Mouse (Mus musculus) midbrain, embryonic 16.5 days (tissue): ENCODE data around the gene Cd2. TPM values are rescaled to one million over a fixed set of nuclear protein-coding genes. Genes with fewer than 3 reads are reported as not detected.

Source experiments
- ATAC-seq: fragments of 200-750 bp; cut with Nextera tagmentation; 2 replicates; pipeline ENCODE4 v1.8.0; 2017; ENCODE audit warnings: moderate TSS enrichment
- H3K27ac ChIP-seq: fragments of 300-500 bp; sonication (generic); 2 replicates; pipeline ENCODE4 v1.5.1; 2014; ENCODE audit warnings: mild to moderate bottlenecking, low read length, mixed read lengths
- H3K27me3 ChIP-seq: fragments of 300-500 bp; sonication (generic); 2 replicates; pipeline ENCODE4 v1.6.1; 2014; ENCODE audit warnings: low read depth, low read length, mixed read lengths; ENCODE audit not compliant: control insufficient read depth, insufficient read depth
- H3K36me3 ChIP-seq: fragments of 300-500 bp; sonication (generic); 2 replicates; pipeline ENCODE4 v1.6.1; 2014; ENCODE audit warnings: mild to moderate bottlenecking, low read length, moderate library complexity, mixed read lengths; ENCODE audit not compliant: control insufficient read depth, insufficient read depth
- H3K4me1 ChIP-seq: fragments of 300-500 bp; sonication (generic); 2 replicates; pipeline ENCODE4 v1.6.1; 2014; ENCODE audit warnings: mild to moderate bottlenecking, low read length, mixed read lengths; ENCODE audit not compliant: control insufficient read depth, insufficient read depth
- H3K4me2 ChIP-seq: fragments of 300-500 bp; sonication (generic); 2 replicates; pipeline ENCODE4 v1.6.1; 2014; ENCODE audit warnings: mild to moderate bottlenecking, low read length, mixed read lengths
- H3K4me3 ChIP-seq: fragments of 300-500 bp; sonication (generic); 2 replicates; pipeline ENCODE4 v1.5.1; 2014; ENCODE audit warnings: low read depth, mild to moderate bottlenecking, low read length, moderate library complexity, mixed read lengths
- H3K9ac ChIP-seq: fragments of 300-500 bp; sonication (generic); 2 replicates; pipeline ENCODE4 v1.6.1; 2014; ENCODE audit warnings: low read depth, low read length, mixed read lengths
- H3K9me3 ChIP-seq: fragments of 300-500 bp; sonication (generic); replicated peaks from 2 replicates; pipeline ENCODE4 v1.6.1; 2014; ENCODE audit warnings: mild to moderate bottlenecking, low read length, mixed read lengths; ENCODE audit not compliant: control insufficient read depth, poor library complexity, severe bottlenecking
- WGBS: fragments of 180-500 bp; shearing (Covaris S2); extraction: QIAGEN DNeasy Blood & Tissue Kit; methylation state at CpG from one replicate; pipeline ENCODE4 v1.1.7; 2014; 5-methylcytosine and 5-hydroxymethylcytosine counted together
- polyA plus RNA-seq: library from polyadenylated mRNA; unstranded; fragments of >200 nt; fragmentation: Nextera tagmentation; extraction: Ambion mirVana; gene quantifications from 2 replicates; pipeline ENCODE4 v1.2.1, GENCODE M21; 2015

The Cd2 gene
- polyA plus RNA-seq, 1 experiment from 2014 or later: not detected

- 93% methylated on average over 12 of the region's 12 CpGs for WGBS
- no peaks in the 10 kb centered on the region for H3K27me3 ChIP-seq
- no peak overlapping the region for H3K4me2 ChIP-seq
- H3K27ac ChIP-seq: no peak overlapping the region
- ATAC-seq: no peak
- no peaks in the 10 kb centered on the region for H3K36me3 ChIP-seq
- no peaks in the 10 kb centered on the region for H3K9me3 ChIP-seq
- no peak overlapping the region for H3K4me3 ChIP-seq
- no peaks in the 10 kb centered on the region for H3K4me1 ChIP-seq
- no peak overlapping the region for H3K9ac ChIP-seq
Measured at GRCm38 (mm10) chr3:101285851-101286250, 1.9 kb downstream of the Cd2 start.

GRCm38 (mm10) chr3:101285021-101285615 is 2.6 kb downstream of the Cd2 start:
- Histone ChIP-seq H3K4me1 (no peaks in the 10 kb centered on the region), H3K27ac (no peak overlapping the region), H3K36me3 (no peaks in the 10 kb centered on the region), H3K27me3 (no peaks in the 10 kb centered on the region), H3K4me2 (no peak overlapping the region), H3K9me3 (no peaks in the 10 kb centered on the region), H3K9ac (no peak overlapping the region), H3K4me3 (no peak overlapping the region)
- ATAC-seq: no peak
- 94% methylated on average over 5 of the region's 5 CpGs for WGBS

GRCm38 (mm10) chr3:101283869-101284706 is 3.7 kb downstream of the Cd2 start:
- H3K27ac ChIP-seq: no peak overlapping the region
- ATAC-seq: no peak

GRCm38 (mm10) chr3:101283441-101283840 is 4.3 kb downstream of the Cd2 start:
- Histone ChIP-seq H3K4me3 (no peak overlapping the region), H3K9ac (no peak overlapping the region), H3K9me3 (no peaks in the 10 kb centered on the region), H3K27me3 (no peaks in the 10 kb centered on the region), H3K4me1 (no peaks in the 10 kb centered on the region), H3K27ac (no peak overlapping the region), H3K4me2 (no peak overlapping the region), H3K36me3 (no peaks in the 10 kb centered on the region)
- no peak for ATAC-seq
- WGBS: 78% methylated on average over 4 of the region's 4 CpGs

More at GRCm38 (mm10) chr3:101283869-101284706, 3.7 kb downstream of the Cd2 start:
- Histone ChIP-seq H3K36me3 (no peaks in the 10 kb centered on the region), H3K4me1 (no peaks in the 10 kb centered on the region), H3K27me3 (no peaks in the 10 kb centered on the region), H3K4me3 (no peak overlapping the region), H3K9me3 (no peaks in the 10 kb centered on the region), H3K9ac (no peak overlapping the region), H3K4me2 (no peak overlapping the region)
- 91% methylated on average over 13 of the region's 13 CpGs for WGBS

GRCm38 (mm10) chr3:101282556-101283180 is 5.1 kb downstream of the Cd2 start:
- Histone ChIP-seq H3K27ac (no peak overlapping the region), H3K9ac (no peak overlapping the region), H3K4me3 (no peak overlapping the region), H3K4me2 (no peak overlapping the region), H3K4me1 (no peaks in the 10 kb centered on the region), H3K27me3 (no peaks in the 10 kb centered on the region), H3K9me3 (no peaks in the 10 kb centered on the region), H3K36me3 (no peaks in the 10 kb centered on the region)
- no peak for ATAC-seq
- 90% methylated on average over 9 of the region's 9 CpGs for WGBS

GRCm38 (mm10) chr3:101281841-101282240 is 5.9 kb downstream of the Cd2 start:
- WGBS: 66% methylated on average over 4 of the region's 4 CpGs
- Histone ChIP-seq H3K4me3 (no peak overlapping the region), H3K27me3 (no peaks in the 10 kb centered on the region), H3K4me1 (peaks cover under 1% of the 10 kb centered on the region; the same call in 1 of the 2 replicates), H3K4me2 (no peak overlapping the region), H3K27ac (no peak overlapping the region), H3K9me3 (no peaks in the 10 kb centered on the region), H3K9ac (no peak overlapping the region), H3K36me3 (no peaks in the 10 kb centered on the region)
- ATAC-seq: no peak

- no peak for ATAC-seq
- no peaks in the 10 kb centered on the region for H3K9me3 ChIP-seq
Measured at GRCm38 (mm10) chr3:101280348-101281311, 7.1 kb downstream of the Cd2 start.

GRCm38 (mm10) chr3:101279561-101279960 is 8.2 kb downstream of the Cd2 start:
- no peaks in the 10 kb centered on the region for H3K27me3 ChIP-seq
- 78% methylated on average over 10 of the region's 10 CpGs for WGBS
- H3K4me1 ChIP-seq: peaks cover 3% of the 10 kb centered on the region; the same call in 1 of the 2 replicates
- H3K9ac ChIP-seq: no peak overlapping the region
- ATAC-seq: no peak
- H3K9me3 ChIP-seq: no peaks in the 10 kb centered on the region
- no peaks in the 10 kb centered on the region for H3K36me3 ChIP-seq
- no peak overlapping the region for H3K4me2 ChIP-seq
- no peak overlapping the region for H3K27ac ChIP-seq
- no peak overlapping the region for H3K4me3 ChIP-seq

More at GRCm38 (mm10) chr3:101280348-101281311, 7.1 kb downstream of the Cd2 start:
- H3K4me1 ChIP-seq: peaks cover 3% of the 10 kb centered on the region; the same call in 1 of the 2 replicates
- no peak overlapping the region for H3K9ac ChIP-seq
- no peak overlapping the region for H3K27ac ChIP-seq
- H3K27me3 ChIP-seq: no peaks in the 10 kb centered on the region
- WGBS: 59% methylated on average over 15 of the region's 15 CpGs
- no peak overlapping the region for H3K4me2 ChIP-seq
- H3K36me3 ChIP-seq: no peaks in the 10 kb centered on the region
- no peak overlapping the region for H3K4me3 ChIP-seq
